Mouse (Mus musculus): ENCODE measurements around the gene Unc5b. TPM values are rescaled to one million over a fixed set of nuclear protein-coding genes. Genes with fewer than 3 reads are reported as not detected.
"Not testable (repeated sequence)": the region's sequence is repeated elsewhere in the genome, so short reads cannot be mapped to it uniquely, and the experiment has no call there.

Unc5b gene
- polyA plus RNA-seq (2014; fragmentation: Nextera tagmentation; extraction: Ambion mirVana): 10.2 and 10.6 TPM in 2 replicates

- peak; percentile 95 for DNase-seq (ENCODE audit: low spot score)
- H3K27me3 ChIP-seq (ENCODE audit: control insufficient read depth, insufficient read depth, low read length): peaks cover 2% of the 10 kb centered on the region; the same call in 1 of the 2 replicates
- H3K4me1 ChIP-seq (ENCODE audit: control insufficient read depth, insufficient read depth, low read length): peaks cover 37% of the 10 kb centered on the region
- H3K4me2 ChIP-seq (ENCODE audit: low read depth, severe bottlenecking): peak within 1 kb of the TSS; percentile 88
- H3K9ac ChIP-seq (ENCODE audit: low read length): peak within 1 kb of the TSS; percentile 87
- peak; percentile 85 for ATAC-seq (ENCODE audit: insufficient number of reproducible peaks, low FRiP score, low TSS enrichment, low read depth)
- H3K9me3 ChIP-seq (ENCODE audit: control insufficient read depth, low read length): no peaks in the 10 kb centered on the region
- no peaks in the 10 kb centered on the region for H3K36me3 ChIP-seq (ENCODE audit: control insufficient read depth, insufficient read depth, low read length)
- peak within 1 kb of the TSS; percentile 86 for H3K4me3 ChIP-seq (ENCODE audit: low read depth, low read length)
- H3K27ac ChIP-seq (replicated peaks; ENCODE audit: low read depth, low read length): peak within 1 kb of the TSS; percentile 84
- WGBS: under 1% methylated on average over 52 of the region's 53 CpGs
Measured at GRCm38 (mm10) chr10:60831379-60831778, at the start of gene Unc5b. Gene Unc5b, minus strand, starts transcription at chr10:60831581.

- 81% methylated on average over 4 of the region's 4 CpGs for WGBS
- no peaks in the 10 kb centered on the region; the same call in 1 of the 2 replicates for H3K4me1 ChIP-seq (ENCODE audit: control insufficient read depth, insufficient read depth, low read length)
- DNase-seq (ENCODE audit: low spot score) (no peak), ATAC-seq (ENCODE audit: insufficient number of reproducible peaks, low FRiP score, low TSS enrichment, low read depth) (no peak)
- H3K4me2 ChIP-seq (ENCODE audit: low read depth, severe bottlenecking): no peak overlapping the region
- H3K27me3 ChIP-seq (ENCODE audit: control insufficient read depth, insufficient read depth, low read length): no peaks in the 10 kb centered on the region
- no peaks in the 10 kb centered on the region for H3K36me3 ChIP-seq (ENCODE audit: control insufficient read depth, insufficient read depth, low read length)
- H3K4me3 ChIP-seq (ENCODE audit: low read depth, low read length): no peak overlapping the region
- no peaks in the 10 kb centered on the region for H3K9me3 ChIP-seq (ENCODE audit: control insufficient read depth, low read length)
- H3K27ac ChIP-seq (replicated peaks; ENCODE audit: low read depth, low read length): no peak overlapping the region
- H3K9ac ChIP-seq (ENCODE audit: low read length): no peak overlapping the region
Measured at GRCm38 (mm10) chr10:60879817-60880216, 48.4 kb upstream of the Unc5b start.

GRCm38 (mm10) chr10:60877075-60877474, 45.7 kb upstream of the Unc5b start:
- Histone ChIP-seq H3K9ac (ENCODE audit: low read length) (no peak overlapping the region), H3K4me3 (ENCODE audit: low read depth, low read length) (no peak overlapping the region), H3K9me3 (ENCODE audit: control insufficient read depth, low read length) (no peaks in the 10 kb centered on the region), H3K27me3 (ENCODE audit: control insufficient read depth, insufficient read depth, low read length) (no peaks in the 10 kb centered on the region), H3K4me1 (ENCODE audit: control insufficient read depth, insufficient read depth, low read length) (no peaks in the 10 kb centered on the region; the same call in 1 of the 2 replicates), H3K36me3 (ENCODE audit: control insufficient read depth, insufficient read depth, low read length) (no peaks in the 10 kb centered on the region), H3K4me2 (ENCODE audit: low read depth, severe bottlenecking) (no peak overlapping the region), H3K27ac (replicated peaks; ENCODE audit: low read depth, low read length) (no peak overlapping the region)
- DNase-seq (ENCODE audit: low spot score) (no peak), ATAC-seq (ENCODE audit: insufficient number of reproducible peaks, low FRiP score, low TSS enrichment, low read depth) (no peak)
- WGBS: 91% methylated on average over 5 of the region's 5 CpGs

GRCm38 (mm10) chr10:60875011-60875410, 43.6 kb upstream of the Unc5b start:
- no peak for DNase-seq (ENCODE audit: low spot score)
- H3K27ac ChIP-seq (replicated peaks; ENCODE audit: low read depth, low read length): no peak overlapping the region
- no peak overlapping the region for H3K4me2 ChIP-seq (ENCODE audit: low read depth, severe bottlenecking)
- no peak overlapping the region for H3K9ac ChIP-seq (ENCODE audit: low read length)
- H3K4me1 ChIP-seq (ENCODE audit: control insufficient read depth, insufficient read depth, low read length): no peaks in the 10 kb centered on the region; the same call in 1 of the 2 replicates
- H3K27me3 ChIP-seq (ENCODE audit: control insufficient read depth, insufficient read depth, low read length): no peaks in the 10 kb centered on the region
- no peak for ATAC-seq (ENCODE audit: insufficient number of reproducible peaks, low FRiP score, low TSS enrichment, low read depth)
- no peaks in the 10 kb centered on the region; the same call in 1 of the 2 replicates for H3K9me3 ChIP-seq (ENCODE audit: control insufficient read depth, low read length)
- 93% methylated on average over 1 of the region's 1 CpGs for WGBS
- H3K36me3 ChIP-seq (ENCODE audit: control insufficient read depth, insufficient read depth, low read length): no peaks in the 10 kb centered on the region
- no peak overlapping the region for H3K4me3 ChIP-seq (ENCODE audit: low read depth, low read length)

GRCm38 (mm10) chr10:60863318-60863717, 31.9 kb upstream of the Unc5b start:
- Histone ChIP-seq H3K4me3 (ENCODE audit: low read depth, low read length) (no peak overlapping the region), H3K27me3 (ENCODE audit: control insufficient read depth, insufficient read depth, low read length) (no peaks in the 10 kb centered on the region), H3K36me3 (ENCODE audit: control insufficient read depth, insufficient read depth, low read length) (no peaks in the 10 kb centered on the region), H3K4me1 (ENCODE audit: control insufficient read depth, insufficient read depth, low read length) (no peaks in the 10 kb centered on the region), H3K9me3 (ENCODE audit: control insufficient read depth, low read length) (no peaks in the 10 kb centered on the region), H3K27ac (replicated peaks; ENCODE audit: low read depth, low read length) (no peak overlapping the region), H3K9ac (ENCODE audit: low read length) (no peak overlapping the region), H3K4me2 (ENCODE audit: low read depth, severe bottlenecking) (no peak overlapping the region)
- 84% methylated on average over 6 of the region's 6 CpGs for WGBS
- DNase-seq (ENCODE audit: low spot score) (no peak), ATAC-seq (ENCODE audit: insufficient number of reproducible peaks, low FRiP score, low TSS enrichment, low read depth) (no peak)

GRCm38 (mm10) chr10:60862477-60863293, 31.3 kb upstream of the Unc5b start:
- H3K4me2 ChIP-seq (ENCODE audit: low read depth, severe bottlenecking): no peak overlapping the region
- H3K27me3 ChIP-seq (ENCODE audit: control insufficient read depth, insufficient read depth, low read length): no peaks in the 10 kb centered on the region
- H3K36me3 ChIP-seq (ENCODE audit: control insufficient read depth, insufficient read depth, low read length): no peaks in the 10 kb centered on the region
- no peaks in the 10 kb centered on the region for H3K9me3 ChIP-seq (ENCODE audit: control insufficient read depth, low read length)
- 73% methylated on average over 25 of the region's 25 CpGs for WGBS
- H3K9ac ChIP-seq (ENCODE audit: low read length): no peak overlapping the region
- no peak overlapping the region for H3K27ac ChIP-seq (replicated peaks; ENCODE audit: low read depth, low read length)
- no peaks in the 10 kb centered on the region for H3K4me1 ChIP-seq (ENCODE audit: control insufficient read depth, insufficient read depth, low read length)
- DNase-seq (ENCODE audit: low spot score): no peak
- no peak for ATAC-seq (ENCODE audit: insufficient number of reproducible peaks, low FRiP score, low TSS enrichment, low read depth)
- no peak overlapping the region for H3K4me3 ChIP-seq (ENCODE audit: low read depth, low read length)

- H3K4me1 ChIP-seq (ENCODE audit: control insufficient read depth, insufficient read depth, low read length); H3K9ac ChIP-seq (ENCODE audit: low read length); H3K36me3 ChIP-seq (ENCODE audit: control insufficient read depth, insufficient read depth, low read length); H3K27ac ChIP-seq (replicated peaks; ENCODE audit: low read depth, low read length); H3K4me2 ChIP-seq (ENCODE audit: low read depth, severe bottlenecking); H3K4me3 ChIP-seq (ENCODE audit: low read depth, low read length); H3K9me3 ChIP-seq (ENCODE audit: control insufficient read depth, low read length); H3K27me3 ChIP-seq (ENCODE audit: control insufficient read depth, insufficient read depth, low read length); ATAC-seq (ENCODE audit: insufficient number of reproducible peaks, low FRiP score, low TSS enrichment, low read depth); DNase-seq (ENCODE audit: low spot score): not testable (repeated sequence)
Measured at GRCm38 (mm10) chr10:60845271-60845670, 13.9 kb upstream of the Unc5b start.

GRCm38 (mm10) chr10:60838816-60839215, 7.4 kb upstream of the Unc5b start:
- no peak for DNase-seq (ENCODE audit: low spot score)
- H3K27me3 ChIP-seq (ENCODE audit: control insufficient read depth, insufficient read depth, low read length): no peaks in the 10 kb centered on the region
- no peaks in the 10 kb centered on the region for H3K4me1 ChIP-seq (ENCODE audit: control insufficient read depth, insufficient read depth, low read length)
- no peaks in the 10 kb centered on the region for H3K36me3 ChIP-seq (ENCODE audit: control insufficient read depth, insufficient read depth, low read length)
- no peaks in the 10 kb centered on the region for H3K9me3 ChIP-seq (ENCODE audit: control insufficient read depth, low read length)
- ATAC-seq (ENCODE audit: insufficient number of reproducible peaks, low FRiP score, low TSS enrichment, low read depth): no peak
- H3K27ac ChIP-seq (replicated peaks; ENCODE audit: low read depth, low read length): no peak overlapping the region
- no peak overlapping the region for H3K4me3 ChIP-seq (ENCODE audit: low read depth, low read length)
- WGBS: 70% methylated on average over 19 of the region's 19 CpGs
- no peak overlapping the region for H3K4me2 ChIP-seq (ENCODE audit: low read depth, severe bottlenecking)
- H3K9ac ChIP-seq (ENCODE audit: low read length): no peak overlapping the region

Data from limb, embryonic 11.5 days (tissue).